Mouse (Mus musculus): ENCODE results near the gene Rbm19.
A peak's percentile ranks its signal among the peaks of the same experiment; 100 is the strongest.

The Rbm19 gene

DNA sequence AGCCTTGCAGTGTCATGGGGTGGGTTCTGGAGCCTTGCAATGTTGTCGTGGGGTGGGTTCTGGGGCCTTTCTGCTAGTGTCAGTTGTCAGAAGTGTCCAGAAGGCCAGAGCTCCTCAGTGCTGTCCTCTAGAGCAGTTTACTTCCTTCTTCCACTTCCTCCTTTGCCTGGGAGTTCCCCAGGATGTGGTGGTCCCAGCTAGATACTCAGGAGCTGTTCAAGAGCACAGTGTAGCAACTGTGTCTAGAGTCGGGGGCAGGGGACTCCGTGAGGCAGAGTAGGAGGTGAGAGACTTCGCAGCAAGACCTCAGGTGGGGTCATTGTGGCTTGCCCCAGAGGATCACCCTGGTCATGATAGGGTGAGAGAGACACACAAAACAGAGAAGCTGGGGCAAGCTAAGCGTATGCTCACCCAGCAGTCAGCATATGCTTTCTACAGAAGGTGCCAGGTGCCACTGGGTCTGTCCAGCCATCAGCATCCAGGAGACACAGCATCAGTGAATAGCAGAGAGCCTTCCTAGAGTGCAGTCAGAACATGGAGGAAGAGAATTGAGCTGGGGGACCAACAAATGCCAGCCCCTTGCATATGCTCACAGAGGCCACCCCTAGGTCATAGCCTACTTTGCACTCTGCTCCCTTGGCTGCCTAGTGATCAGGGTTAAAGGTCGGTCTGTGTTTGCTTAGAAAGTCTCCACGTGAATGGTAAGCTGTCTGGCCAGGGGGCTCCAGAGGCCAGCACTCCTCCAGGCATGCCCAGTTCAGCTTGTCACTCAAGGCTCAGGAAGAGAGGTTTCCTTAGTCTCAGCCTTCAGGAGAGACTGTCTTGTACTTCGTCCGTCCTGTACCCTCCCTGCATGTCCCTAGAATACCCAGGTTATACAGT, 49.0 kb downstream of the Rbm19 start:
- no peak for DNase-seq (ENCODE audit: low spot score)

DNA sequence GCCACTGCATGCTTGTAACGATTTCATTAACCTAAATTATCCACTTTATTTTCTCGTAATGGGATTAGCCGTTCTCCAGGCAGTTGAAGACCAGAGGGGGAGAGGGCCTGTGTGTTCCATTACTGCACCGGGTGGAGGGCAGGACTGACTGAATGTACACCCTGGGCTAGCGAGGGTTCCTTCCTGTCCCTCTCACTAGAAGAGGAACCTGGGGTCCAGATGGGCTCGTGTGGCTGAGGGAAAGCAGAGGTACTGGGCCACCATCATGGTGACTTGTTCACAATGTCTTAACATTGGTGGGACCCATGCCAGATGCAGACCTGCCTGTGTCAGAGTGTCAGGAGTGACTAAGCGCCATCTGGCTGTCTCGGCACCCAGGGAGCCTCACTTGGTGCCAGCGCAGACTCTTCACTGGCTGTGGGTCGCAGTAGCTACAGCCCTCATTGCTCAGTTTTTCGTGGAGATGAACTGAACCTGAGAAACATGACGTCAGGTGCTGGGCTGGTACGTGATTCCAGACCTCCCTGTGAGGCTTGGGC, 51.6 kb downstream of the Rbm19 start:
- no peak for DNase-seq (ENCODE audit: low spot score)

DNA sequence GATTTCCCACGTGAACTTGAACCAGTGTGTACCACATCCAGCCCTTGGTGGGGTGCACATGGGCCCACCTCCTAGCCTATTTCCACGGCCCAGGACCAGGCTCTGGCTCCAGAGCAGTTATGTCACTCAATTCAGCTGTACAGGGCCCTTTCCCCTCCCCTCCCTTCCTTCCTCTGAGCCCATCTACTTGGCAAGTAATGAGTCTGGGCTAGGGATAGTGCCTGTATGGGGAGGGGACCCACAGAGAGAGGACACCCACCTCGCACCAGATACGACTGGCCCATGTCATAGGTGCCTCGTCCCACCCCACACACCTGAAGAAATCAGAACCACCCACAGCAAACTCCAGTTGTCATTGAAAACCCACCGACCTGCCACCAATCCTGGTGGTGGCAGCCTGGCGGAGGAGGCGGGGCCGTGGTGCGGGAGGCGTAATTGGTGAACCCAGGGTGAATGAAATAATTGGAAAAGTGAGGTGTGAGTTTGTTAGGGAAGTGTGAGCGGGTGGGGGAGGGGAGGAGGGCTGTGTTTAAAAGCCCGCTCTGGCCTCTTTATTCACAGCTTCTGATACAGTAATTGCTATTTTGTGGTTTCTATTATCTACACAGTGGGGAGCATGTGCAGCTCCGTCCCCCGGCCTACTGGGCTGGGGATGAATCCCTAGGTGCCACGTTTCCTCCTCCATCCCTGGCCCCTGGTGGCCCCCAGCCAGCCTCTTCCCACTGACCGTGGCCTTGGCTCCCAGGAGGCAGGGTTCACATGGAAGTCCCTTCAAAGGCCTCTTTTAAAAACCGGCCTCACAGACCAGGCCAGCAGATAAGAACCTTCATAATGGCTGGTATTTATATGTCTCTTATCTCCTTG, 55.8 kb downstream of the Rbm19 start:
- no peak for DNase-seq (ENCODE audit: low spot score)

DNA sequence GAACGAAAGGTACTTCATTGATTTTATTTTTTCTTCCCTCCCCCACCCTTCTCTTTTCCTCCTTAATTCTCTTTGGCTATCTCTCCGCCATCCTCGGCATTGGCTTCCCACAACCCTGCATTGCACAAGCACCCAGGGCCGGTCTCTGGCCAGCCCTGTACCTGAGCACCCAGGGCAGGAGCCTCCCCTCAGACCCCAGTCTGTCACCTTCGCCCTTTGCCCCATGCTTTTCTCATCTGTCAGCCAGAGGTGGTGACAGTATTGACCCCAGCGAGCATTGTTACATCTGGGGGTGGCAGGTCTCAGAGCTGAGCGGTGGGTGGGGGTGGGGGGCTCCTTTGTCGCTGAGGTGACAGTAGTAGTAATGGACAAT, 56.5 kb downstream of the Rbm19 start:
- no peak for DNase-seq (ENCODE audit: low spot score)

DNA sequence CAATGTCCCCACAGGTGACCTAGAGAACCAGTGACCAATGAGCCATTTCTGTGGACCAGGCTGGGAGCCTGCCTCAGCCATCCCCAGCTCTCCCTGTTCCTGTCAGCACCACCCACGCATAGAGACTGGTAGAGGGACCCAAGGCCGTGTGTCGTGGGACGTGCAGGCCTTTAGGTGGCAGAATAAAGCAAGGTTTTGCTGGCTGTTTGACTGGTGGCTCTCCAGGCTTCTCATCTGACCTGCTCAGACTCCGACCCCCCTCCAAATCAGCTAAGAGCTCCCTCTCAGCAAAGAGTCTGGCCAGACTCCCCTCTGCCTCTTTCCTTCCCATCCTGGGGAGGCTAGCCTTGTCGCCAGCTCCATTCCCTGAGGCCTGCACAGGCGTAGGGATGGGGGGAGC, 58.1 kb downstream of the Rbm19 start:
- DNase-seq (ENCODE audit: low spot score): peak; percentile 37

DNA sequence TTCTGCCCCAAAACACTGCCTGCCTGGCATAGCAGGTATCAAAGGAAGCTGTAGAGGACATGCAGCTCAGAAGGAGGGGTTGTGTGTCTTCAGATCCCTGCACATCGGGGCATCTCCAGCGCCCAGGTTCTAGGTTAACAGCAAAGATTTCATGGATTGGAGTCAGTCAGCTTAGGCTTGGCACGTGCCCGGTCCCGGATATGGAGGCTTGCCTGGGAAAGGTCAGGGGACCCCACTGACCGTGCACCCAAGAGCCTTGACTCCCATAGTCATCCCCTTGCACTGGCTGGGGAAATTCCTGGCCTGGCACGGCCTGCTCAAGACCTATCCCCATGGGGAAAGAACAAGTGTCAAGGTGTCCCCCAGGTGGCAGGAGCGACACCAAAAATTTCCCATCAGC, 59.0 kb downstream of the Rbm19 start:
- no peak for DNase-seq (ENCODE audit: low spot score)

DNA sequence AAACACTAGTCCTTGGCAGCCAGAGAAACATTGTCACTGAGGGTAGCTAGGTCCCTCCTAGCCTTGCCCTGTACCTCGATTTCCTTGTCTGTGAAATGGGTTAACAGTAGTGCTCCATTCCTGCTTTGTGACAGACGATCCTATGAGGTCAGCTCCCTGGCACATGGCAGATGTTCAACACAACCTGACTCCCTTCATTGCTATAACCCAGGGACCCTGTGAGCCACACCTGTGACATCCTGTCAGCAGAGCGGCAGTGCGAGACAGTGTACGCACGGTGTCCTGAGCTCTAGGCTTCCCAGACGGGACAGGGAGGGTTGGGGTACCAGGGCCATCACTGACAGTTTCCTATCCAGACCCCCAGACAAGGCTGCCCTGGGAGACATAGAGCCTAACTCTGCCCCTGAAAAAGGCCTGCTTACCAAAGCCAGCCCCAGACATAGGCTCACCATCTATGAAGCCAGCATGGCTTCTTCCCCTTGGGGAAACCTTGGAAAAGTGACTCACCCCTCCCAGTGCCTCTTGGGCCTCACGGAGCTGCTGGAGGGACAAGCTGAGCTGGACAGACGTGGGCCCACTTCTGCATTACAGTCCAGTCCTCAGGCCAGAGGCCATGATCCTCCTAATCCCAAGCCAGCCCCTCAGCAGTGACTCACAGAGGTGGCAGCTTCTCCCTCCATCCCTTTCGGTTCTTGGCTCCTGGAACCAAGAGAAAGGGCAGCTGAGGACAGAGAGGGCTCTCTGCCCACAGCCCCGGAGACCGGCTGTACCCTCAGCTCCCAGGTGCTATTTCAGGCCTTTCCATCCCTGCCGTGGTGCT, 60.2 kb downstream of the Rbm19 start:
- DNase-seq (ENCODE audit: low spot score): no peak

DNA sequence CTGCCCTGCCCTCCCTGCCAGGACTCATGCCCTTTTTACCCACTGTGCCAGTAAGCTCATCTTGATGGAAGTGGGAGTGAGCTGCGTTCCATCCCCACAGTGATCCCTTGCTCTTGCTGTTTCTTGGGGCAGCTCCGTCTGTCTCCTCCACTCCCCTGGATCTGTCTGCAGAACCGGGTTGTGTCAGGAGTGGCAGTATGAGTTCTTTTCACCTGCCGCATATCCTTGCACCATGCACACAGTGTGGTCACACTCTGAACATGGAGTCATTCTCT, 60.7 kb downstream of the Rbm19 start:
- no peak for DNase-seq (ENCODE audit: low spot score)

DNA sequence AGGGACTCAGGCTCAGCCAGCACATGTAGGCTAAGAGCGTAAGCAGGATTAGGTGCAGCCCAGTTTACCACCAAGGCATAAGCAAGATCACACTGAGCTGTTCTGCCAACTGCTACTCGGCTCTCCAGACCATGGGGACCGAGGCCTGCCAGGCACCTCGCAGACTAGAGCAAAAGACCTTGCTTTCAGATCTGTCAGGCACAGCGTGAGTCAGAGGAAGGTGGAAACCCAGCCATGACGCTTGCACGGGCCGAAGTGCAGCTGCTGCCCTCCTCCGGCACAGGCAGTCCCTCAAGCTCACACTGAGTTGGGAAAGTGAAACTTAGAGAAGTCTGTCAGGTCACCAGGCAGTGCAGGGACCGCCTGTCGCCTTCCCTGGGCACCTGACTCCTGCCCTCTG, 63.8 kb downstream of the Rbm19 start:
- no peak for DNase-seq (ENCODE audit: low spot score)

DNA sequence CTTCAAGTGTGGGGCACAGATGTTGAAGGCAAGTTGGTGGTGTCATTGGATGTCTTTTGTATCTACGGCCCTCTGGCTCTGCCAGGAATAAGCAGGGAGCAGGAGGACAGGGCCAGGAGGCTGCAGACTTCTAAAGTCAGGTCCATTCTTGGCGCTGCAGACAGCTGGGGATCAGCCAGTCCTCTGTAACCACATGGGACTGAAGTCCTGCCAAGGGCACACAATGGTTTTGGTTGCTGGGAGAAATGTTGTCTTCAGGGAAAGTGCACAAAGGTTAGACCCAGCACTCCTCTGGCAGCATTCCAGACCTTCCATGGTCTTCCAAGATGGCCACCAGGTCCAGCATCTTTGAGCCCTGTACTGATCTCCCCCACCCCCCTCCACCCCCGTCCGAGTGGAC, 65.1 kb downstream of the Rbm19 start:
- no peak for DNase-seq (ENCODE audit: low spot score)

DNA sequence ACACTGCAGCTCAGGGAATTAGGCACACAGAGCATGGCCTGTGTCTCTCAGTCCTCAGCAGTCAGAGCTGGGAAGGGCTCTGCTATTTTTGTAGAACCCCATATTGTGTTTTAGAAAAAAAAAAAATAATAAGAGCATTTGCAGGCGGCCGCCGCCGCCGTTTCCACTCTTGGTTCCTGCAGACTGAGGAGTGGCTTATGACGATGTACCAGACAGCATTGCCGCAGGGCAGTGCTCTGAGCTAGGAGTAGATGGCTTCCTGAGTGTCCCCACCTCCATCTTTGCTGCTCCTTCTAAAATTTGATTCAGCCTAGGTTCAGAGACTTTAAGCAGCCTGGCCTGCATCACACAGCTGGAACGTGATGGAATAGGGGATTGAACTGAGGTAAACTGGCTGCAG, 67.1 kb downstream of the Rbm19 start:
- DNase-seq (ENCODE audit: low spot score): no peak

DNA sequence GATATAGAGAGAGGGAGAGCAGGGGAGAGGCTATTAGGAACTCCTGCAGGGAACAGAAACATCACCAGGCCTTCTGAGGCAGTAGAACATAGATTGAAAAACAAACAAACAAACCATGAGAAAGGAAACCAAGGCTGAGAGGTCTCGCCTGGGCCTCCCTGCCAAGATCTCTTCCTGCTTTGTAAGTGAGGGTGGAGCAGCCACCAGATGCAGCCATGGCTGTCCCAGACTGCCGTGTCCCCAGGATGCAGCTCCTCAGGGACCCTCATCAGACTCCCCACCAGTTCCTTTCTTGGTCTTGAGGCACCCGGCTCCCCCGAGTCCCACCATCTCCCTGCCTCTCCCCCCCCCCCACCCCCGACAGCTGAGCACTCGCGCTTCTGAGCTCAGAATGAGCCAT, 67.5 kb downstream of the Rbm19 start:
- no peak for DNase-seq (ENCODE audit: low spot score)

DNA sequence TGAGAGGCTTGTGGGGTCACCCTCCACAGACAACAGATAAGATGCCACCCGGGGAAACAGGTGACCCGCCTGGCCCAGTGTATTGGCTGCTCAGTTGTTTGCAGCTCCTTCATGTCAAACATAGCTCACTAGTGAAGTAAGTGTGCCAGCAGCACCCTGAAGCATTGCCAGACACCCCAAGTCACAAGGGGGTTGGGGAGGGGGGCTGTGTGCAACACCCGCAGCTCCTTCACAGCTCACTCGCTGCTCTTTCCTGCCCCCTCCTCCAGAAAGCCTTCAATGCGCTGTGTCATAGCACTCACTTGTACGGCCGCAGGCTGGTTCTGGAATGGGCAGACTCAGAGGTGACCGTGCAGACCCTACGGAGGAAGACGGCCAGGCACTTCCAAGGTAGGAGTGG, 69.7 kb downstream of the Rbm19 start:
- DNase-seq (ENCODE audit: low spot score): no peak

DNA sequence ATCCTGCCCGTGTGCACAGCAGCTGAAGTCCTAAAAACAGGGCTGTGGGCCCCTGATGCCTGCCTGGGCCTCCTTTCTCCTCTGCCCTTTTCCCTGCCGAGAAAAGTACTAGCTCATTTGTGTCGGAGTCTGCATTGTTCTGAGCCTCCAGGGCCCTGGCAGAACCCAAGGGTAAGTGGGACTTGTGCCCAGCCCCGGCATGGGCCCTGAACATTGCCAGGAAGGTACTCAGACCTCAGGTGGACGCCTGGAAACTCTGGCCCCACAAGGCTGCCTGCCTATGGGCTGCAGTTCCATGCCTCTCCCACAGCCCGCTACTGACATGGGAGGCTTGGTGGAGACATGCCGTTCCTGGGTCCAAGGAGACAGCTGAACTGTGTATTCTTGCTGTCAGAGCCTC, 72.3 kb downstream of the Rbm19 start:
- no peak for DNase-seq (ENCODE audit: low spot score)

DNA sequence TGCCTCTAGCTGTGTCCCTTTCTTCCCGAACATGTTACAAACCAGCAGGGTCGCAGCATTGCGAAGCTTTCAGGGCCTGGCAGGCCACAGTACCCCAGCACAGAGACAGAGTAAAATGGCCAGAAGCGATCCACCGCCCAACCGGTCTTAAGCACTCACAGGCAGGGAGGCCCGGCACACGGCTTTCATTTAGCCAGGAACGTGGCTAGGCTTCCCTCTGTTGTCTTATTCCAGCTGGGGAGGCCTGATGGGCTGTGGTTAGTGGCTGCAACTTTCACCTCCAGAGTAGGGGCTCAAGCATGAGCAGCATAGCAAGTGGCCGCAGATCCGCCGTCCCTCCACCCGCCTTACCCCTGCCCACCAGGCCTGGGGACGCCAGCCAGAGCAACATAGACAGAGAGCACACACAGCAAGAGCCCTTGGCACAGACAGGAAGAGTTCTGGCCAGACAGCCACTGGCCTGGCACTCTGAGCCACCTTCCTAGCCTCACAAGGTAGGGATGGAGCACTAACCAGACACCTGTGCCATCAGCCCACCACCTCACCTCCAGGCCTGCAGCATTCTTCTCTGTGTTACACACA, 73.8 kb downstream of the Rbm19 start:
- DNase-seq (ENCODE audit: low spot score): no peak

DNA sequence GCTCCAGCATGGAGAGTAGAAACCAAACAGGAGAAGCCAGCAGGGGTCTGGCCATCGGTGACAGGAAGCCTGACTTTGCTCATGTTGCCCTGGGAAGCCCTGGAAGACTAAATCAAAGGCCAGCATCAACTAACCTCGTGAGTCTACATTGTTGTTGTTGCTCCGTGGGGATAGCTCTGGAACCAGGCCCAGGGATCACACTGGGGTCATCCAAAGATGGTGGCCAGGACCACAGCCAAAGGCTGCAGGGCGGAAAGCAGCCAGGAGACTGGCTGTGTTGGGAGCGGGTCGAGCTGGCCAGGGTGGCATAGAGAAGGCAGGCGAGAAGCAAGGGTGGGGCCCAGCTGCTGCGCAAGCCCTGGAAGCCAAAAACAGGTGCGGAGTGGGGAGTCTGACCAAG, 75.4 kb downstream of the Rbm19 start:
- no peak for DNase-seq (ENCODE audit: low spot score)

DNA sequence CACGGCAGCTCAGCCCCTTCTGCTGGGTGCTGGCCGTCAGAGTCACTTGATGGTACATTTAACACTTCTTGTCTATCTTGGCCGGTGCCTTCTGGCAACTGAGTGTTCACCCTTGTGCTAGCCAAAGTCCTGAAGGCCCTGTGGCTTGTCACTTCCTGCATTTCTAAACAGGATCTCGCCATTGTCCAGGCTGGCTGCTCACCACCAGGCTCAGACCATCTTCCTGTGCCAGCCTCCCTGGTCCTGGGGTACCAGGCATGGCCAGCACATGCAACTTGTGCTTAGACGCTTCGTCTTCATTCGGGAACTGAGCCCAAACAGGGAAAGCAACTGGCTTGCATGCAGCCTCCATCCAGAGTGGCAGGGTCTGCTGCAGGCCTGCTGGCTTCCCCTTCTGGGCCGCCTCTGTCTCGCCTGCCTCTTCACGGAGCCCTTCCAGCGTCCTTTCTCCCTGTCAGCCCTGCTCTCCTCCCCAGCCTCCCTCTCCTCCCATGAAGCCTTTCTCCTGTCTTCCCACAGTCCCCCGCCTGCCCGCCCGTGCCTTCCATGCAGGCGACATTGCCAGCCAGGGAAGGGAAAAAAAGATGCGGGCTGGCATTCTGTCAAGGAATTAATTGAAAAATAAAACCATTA, 78.2 kb downstream of the Rbm19 start:
- DNase-seq (ENCODE audit: low spot score): no peak

DNA sequence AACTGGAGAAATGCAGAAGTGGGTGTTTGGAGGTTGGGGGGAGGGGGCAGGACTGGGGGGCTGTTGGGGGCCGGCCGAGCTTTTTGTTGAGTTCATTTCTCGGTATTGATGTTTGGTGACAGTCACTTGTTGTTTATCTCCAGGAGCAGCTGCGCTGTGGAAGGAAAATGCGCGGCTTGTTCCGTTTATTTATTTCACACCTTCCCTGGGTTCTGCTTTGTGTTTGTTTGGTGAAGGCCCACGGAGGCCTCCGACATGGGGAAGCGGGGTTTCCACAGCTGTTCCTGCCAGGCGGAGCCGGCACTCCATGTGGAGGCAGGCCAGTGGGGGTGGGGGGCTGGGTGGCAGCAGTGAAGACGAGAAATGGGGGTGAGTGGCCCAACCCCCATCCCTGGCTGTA, 78.7 kb downstream of the Rbm19 start:
- DNase-seq (ENCODE audit: low spot score): no peak

DNA sequence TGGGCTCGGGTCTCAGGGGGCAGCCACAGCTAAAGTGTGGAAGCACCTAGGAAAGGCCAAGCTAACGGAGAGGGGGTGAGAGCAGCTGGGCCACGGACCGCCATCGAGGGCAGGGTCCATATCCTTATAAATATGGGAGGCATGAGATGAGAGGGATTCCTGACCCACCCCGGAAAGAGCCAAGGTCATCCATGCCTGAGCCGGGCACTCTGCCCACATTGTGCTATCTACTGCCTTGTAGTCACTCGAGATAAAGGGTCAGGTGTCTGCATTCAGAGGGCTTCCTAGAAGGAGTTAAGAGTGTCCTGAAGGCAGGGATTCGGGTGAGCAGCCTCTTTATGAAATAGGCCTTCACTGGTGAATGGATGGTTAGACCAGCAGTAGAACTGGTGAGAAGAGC, 80.6 kb downstream of the Rbm19 start:
- DNase-seq (ENCODE audit: low spot score): no peak

DNA sequence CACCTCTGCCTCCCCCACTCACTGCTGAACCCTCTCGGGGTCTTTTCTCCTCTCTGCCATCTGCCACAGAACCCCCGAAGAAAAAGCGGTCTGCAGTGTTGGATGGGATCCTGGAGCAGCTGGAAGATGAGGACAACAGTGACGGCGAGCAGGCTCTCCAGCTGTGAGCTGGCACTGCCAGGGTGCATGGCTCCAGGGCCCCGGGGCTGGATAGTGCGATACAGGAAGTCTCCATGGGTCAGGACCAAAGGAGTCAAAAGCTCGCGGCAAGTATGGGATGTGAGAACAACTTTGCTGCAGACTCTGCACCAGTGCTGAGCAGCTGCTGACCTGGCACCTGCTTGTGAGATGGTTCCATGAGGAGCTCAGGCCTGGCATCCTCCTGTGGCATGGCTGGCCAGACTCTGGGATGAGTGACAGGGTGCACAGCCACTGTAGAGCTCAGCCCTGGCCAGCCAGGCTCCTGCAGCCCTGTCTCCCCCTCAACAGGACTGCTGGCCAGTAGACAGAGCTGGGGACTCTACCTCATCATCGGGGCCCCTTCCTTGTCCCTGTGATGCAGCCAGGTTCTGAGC, 81.6 kb downstream of the Rbm19 start:
- no peak for DNase-seq (ENCODE audit: low spot score)

DNA sequence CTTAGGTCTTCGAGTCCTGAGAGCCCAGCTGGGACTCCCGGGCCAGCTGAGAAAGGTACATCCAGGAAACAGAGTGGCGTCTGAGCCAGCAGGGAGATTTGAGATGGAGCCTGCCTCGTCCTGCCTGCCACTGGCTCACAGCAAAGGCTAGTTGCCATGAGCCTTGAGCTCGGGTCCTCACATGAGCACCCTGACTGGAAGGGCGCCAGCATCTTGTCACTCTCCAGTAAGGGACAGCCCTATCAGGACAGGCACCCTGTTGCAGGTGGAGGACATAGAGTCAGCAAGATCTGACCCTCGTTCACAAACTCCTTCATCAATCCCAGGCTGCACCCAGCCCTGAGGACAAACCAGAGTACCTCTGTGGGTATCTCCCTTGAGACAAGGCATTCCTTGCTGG, 83.6 kb downstream of the Rbm19 start:
- no peak for DNase-seq (ENCODE audit: low spot score)
